Mouse (Mus musculus): ENCODE results near the gene Pnpo.

DNA sequence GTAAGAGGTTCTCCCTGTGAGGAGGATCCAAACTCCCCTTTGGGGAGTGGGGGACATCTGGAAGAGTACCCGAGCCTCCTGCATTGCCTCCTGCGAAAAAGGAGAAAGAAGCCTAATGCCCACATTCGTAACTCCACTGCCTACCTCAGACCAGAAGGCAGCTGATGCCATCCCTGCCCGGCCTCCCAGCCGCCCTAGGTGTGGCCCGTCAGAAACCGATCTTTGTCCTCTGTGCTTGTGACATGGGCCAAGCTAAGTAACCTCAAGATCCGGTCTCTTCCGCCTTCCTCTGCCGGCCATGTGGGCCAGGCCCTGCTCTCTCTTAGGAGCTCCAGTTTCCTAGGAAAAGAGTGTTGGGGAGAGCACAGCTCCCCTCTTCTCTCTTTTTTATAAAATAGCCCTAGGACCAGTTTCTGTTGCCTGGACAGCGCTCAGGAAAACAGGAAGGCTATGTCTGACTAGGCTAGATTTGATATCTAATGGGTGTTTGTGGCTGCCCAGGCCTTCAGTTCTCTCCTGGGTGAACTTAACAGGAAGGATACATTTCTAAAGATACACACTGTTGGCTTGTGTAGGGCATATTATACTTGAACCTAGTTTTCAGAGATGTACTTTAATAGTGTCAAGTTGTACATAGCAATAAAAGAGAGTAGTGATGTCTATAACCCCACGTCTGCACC, 18.2 kb downstream of the Pnpo start:
- TF ChIP-seq ZNF384 (IDR thresholded peaks at IDR 0.05; ENCODE audit: low read depth, low read length) (no peak), MAFK (IDR thresholded peaks at IDR 0.05; ENCODE audit: insufficient read depth, low read depth, low read length) (no peak)

Data from ES-E14 (cell line).